Mouse (Mus musculus): ENCODE measurements at regions not wholly inside any gene's neighbourhood (a gene's known extent, or its start where the extent isn't known, plus 50 kb on each side); places are given as distances from the start of the nearest gene placed in this dataset.

DNA sequence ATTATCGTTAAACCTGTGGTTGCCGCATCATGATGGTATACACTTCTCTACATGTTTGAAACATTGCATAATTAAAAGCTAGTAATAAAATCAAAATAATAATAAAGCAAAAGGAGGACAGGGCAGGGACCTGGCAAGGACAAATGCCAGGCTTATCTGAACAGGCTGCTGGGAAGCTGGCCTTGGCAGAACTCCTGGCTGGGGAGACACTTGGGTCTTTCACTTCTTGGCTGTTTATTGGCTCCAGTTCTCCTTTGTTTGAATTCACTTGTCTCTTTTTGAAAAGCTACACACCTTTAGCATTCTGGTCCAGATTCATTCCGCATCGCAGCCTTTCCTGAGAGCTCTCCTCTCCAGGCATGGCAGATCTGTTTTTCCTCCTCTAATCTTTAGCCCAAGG is 91.6 kb upstream of the Nckap5 start:
- H3K27ac ChIP-seq (ENCODE audit: insufficient read depth, low read depth, low read length, poor library complexity, severe bottlenecking), result no peak overlapping the region
- no peak overlapping the region for H3K4me3 ChIP-seq (ENCODE audit: insufficient read depth in 1 of 2, low read depth in 1 of 2, low read length in 2 of 2, poor library complexity in 1 of 2, severe bottlenecking in 1 of 2)
- H3K9me3 ChIP-seq (ENCODE audit: control insufficient read depth, insufficient read depth, low read depth, low read length), result no peaks in the 10 kb centered on the region
- H3K4me1 ChIP-seq (ENCODE audit: control insufficient read depth in 2 of 2, insufficient read depth in 2 of 2, low read length in 2 of 2, poor library complexity in 1 of 2), result no peaks in the 10 kb centered on the region
- no peaks in the 10 kb centered on the region for H3K36me3 ChIP-seq (ENCODE audit: control insufficient read depth, insufficient read depth, low read length, poor library complexity, severe bottlenecking)
- TF ChIP-seq HCFC1 (IDR thresholded peaks at IDR 0.05; ENCODE audit: borderline replicate concordance, insufficient read depth, low read length), result no peak
- TF ChIP-seq ZNF384 (IDR thresholded peaks at IDR 0.05; ENCODE audit: low read depth, low read length), result no peak
- TF ChIP-seq MAFK (IDR thresholded peaks at IDR 0.05; ENCODE audit: insufficient read depth, low read depth, low read length), result no peak
- no peak for TF ChIP-seq ZC3H11A (IDR thresholded peaks at IDR 0.05; ENCODE audit: borderline replicate concordance, low read depth, low read length)
- no peak for TF ChIP-seq CHD2 (IDR thresholded peaks at IDR 0.05; ENCODE audit: low read depth, low read length)
- H3K9ac ChIP-seq (ENCODE audit: insufficient read depth, low read depth, low read length, poor library complexity, severe bottlenecking), result no peak overlapping the region
- no peak for DNase-seq (ENCODE audit: low read depth, low spot score)
- in situ Hi-C loops (cut with MboI; ENCODE audit: low sequenced_read_pairs in 2 of 2, unreplicated experiment in 2 of 2), result no loop called here

DNA sequence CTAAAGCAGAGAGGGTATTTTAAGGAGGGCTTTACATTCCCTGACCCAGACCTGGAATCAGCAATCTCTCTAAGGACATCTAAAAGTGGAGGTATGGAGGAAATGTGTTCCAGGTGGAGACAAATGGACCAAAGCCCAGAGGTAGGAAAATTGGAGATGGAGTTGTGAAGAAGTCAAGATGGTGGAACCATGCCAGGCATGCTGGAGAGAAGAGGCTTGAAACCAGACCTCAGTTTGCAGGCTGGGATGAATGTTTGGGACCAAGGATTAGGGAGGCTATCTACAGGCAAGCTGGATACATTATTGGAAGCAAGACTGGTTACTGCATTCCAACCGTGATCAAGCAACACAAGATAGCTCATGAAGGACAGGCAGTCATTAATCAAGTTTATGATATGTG is 88.3 kb upstream of the Nckap5 start:
- Histone ChIP-seq H3K27ac (ENCODE audit: insufficient read depth, low read depth, low read length, poor library complexity, severe bottlenecking) (no peak overlapping the region), H3K9ac (ENCODE audit: insufficient read depth, low read depth, low read length, poor library complexity, severe bottlenecking) (no peak overlapping the region), H3K4me1 (ENCODE audit: control insufficient read depth in 2 of 2, insufficient read depth in 2 of 2, low read length in 2 of 2, poor library complexity in 1 of 2) (peaks cover 0 to 2% of the 10 kb centered on the region in 2 experiments; a peak in 1 of 4 replicates), H3K36me3 (ENCODE audit: control insufficient read depth, insufficient read depth, low read length, poor library complexity, severe bottlenecking) (no peaks in the 10 kb centered on the region), H3K4me3 (ENCODE audit: insufficient read depth in 1 of 2, low read depth in 1 of 2, low read length in 2 of 2, poor library complexity in 1 of 2, severe bottlenecking in 1 of 2) (no peak overlapping the region), H3K9me3 (ENCODE audit: control insufficient read depth, insufficient read depth, low read depth, low read length) (no peaks in the 10 kb centered on the region)
- DNase-seq (ENCODE audit: low read depth, low spot score), result no peak
- in situ Hi-C loops (cut with MboI; ENCODE audit: low sequenced_read_pairs in 2 of 2, unreplicated experiment in 2 of 2), result no loop called here
- no peak for TF ChIP-seq ZC3H11A (IDR thresholded peaks at IDR 0.05; ENCODE audit: borderline replicate concordance, low read depth, low read length)
- no peak for TF ChIP-seq MAFK (IDR thresholded peaks at IDR 0.05; ENCODE audit: insufficient read depth, low read depth, low read length)
- no peak for TF ChIP-seq HCFC1 (IDR thresholded peaks at IDR 0.05; ENCODE audit: borderline replicate concordance, insufficient read depth, low read length)
- TF ChIP-seq ZNF384 (IDR thresholded peaks at IDR 0.05; ENCODE audit: low read depth, low read length), result no peak
- TF ChIP-seq CHD2 (IDR thresholded peaks at IDR 0.05; ENCODE audit: low read depth, low read length), result no peak

DNA sequence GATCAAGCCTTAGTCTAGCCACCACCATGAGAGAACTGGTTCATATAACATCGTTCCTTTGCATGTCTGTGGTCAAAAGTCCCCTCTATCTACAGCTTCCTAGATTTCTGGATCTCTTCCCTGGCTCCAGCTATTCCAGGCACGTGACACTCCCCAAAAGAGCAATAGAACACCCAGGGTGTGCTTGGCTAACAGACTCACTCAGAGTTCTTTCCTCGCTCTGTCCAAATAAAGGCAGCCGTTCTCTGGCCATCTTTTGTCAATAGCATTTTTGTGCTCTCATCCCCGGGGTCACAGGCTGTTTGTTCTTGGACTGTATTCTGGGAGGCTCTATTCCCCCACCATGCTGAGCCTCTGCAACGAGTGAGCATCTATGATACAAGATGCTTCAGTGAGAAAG is 87.3 kb upstream of the Nckap5 start:
- Histone ChIP-seq H3K9ac (ENCODE audit: insufficient read depth, low read depth, low read length, poor library complexity, severe bottlenecking) (no peak overlapping the region), H3K4me3 (ENCODE audit: insufficient read depth in 1 of 2, low read depth in 1 of 2, low read length in 2 of 2, poor library complexity in 1 of 2, severe bottlenecking in 1 of 2) (no peak overlapping the region), H3K27ac (ENCODE audit: insufficient read depth, low read depth, low read length, poor library complexity, severe bottlenecking) (no peak overlapping the region), H3K36me3 (ENCODE audit: control insufficient read depth, insufficient read depth, low read length, poor library complexity, severe bottlenecking) (no peaks in the 10 kb centered on the region), H3K9me3 (ENCODE audit: control insufficient read depth, insufficient read depth, low read depth, low read length) (no peaks in the 10 kb centered on the region), H3K4me1 (ENCODE audit: control insufficient read depth in 2 of 2, insufficient read depth in 2 of 2, low read length in 2 of 2, poor library complexity in 1 of 2) (peaks cover 0 to 2% of the 10 kb centered on the region in 2 experiments; a peak in 1 of 4 replicates)
- no peak for DNase-seq (ENCODE audit: low read depth, low spot score)
- in situ Hi-C loops (cut with MboI; ENCODE audit: low sequenced_read_pairs in 2 of 2, unreplicated experiment in 2 of 2), result no loop called here
- TF ChIP-seq ZNF384 (IDR thresholded peaks at IDR 0.05; ENCODE audit: low read depth, low read length) (no peak), CHD2 (IDR thresholded peaks at IDR 0.05; ENCODE audit: low read depth, low read length) (no peak), ZC3H11A (IDR thresholded peaks at IDR 0.05; ENCODE audit: borderline replicate concordance, low read depth, low read length) (no peak), HCFC1 (IDR thresholded peaks at IDR 0.05; ENCODE audit: borderline replicate concordance, insufficient read depth, low read length) (no peak), MAFK (IDR thresholded peaks at IDR 0.05; ENCODE audit: insufficient read depth, low read depth, low read length) (no peak)

DNA sequence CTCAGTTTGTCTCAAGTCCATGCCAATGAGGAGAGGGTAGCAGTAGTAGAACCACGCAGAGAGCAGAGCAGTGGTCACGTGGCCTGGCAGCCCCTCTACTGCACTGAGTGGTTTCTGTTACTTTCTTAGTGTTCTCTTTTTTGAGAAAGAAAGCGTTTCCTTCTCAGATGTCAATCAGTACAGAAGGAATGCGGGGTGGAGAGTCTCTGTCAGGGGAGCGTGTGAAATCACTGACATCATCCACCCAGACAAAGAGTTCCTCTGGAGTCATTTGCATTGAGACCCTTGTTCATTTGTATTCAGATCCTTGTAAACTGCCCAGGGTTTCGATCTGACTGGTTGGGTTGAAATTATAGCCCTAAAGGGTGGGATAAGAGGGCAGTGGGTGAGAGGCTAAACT is 85.8 kb upstream of the Nckap5 start:
- Histone ChIP-seq H3K9ac (ENCODE audit: insufficient read depth, low read depth, low read length, poor library complexity, severe bottlenecking) (no peak overlapping the region), H3K9me3 (ENCODE audit: control insufficient read depth, insufficient read depth, low read depth, low read length) (no peaks in the 10 kb centered on the region), H3K36me3 (ENCODE audit: control insufficient read depth, insufficient read depth, low read length, poor library complexity, severe bottlenecking) (no peaks in the 10 kb centered on the region), H3K4me3 (ENCODE audit: insufficient read depth in 1 of 2, low read depth in 1 of 2, low read length in 2 of 2, poor library complexity in 1 of 2, severe bottlenecking in 1 of 2) (no peak overlapping the region), H3K27ac (ENCODE audit: insufficient read depth, low read depth, low read length, poor library complexity, severe bottlenecking) (no peak overlapping the region), H3K4me1 (ENCODE audit: control insufficient read depth in 2 of 2, insufficient read depth in 2 of 2, low read length in 2 of 2, poor library complexity in 1 of 2) (peaks cover 0 to 2% of the 10 kb centered on the region in 2 experiments; a peak in 1 of 4 replicates)
- TF ChIP-seq ZC3H11A (IDR thresholded peaks at IDR 0.05; ENCODE audit: borderline replicate concordance, low read depth, low read length) (no peak), MAFK (IDR thresholded peaks at IDR 0.05; ENCODE audit: insufficient read depth, low read depth, low read length) (no peak), ZNF384 (IDR thresholded peaks at IDR 0.05; ENCODE audit: low read depth, low read length) (no peak), CHD2 (IDR thresholded peaks at IDR 0.05; ENCODE audit: low read depth, low read length) (no peak), HCFC1 (IDR thresholded peaks at IDR 0.05; ENCODE audit: borderline replicate concordance, insufficient read depth, low read length) (no peak)
- in situ Hi-C loops (cut with MboI; ENCODE audit: low sequenced_read_pairs in 2 of 2, unreplicated experiment in 2 of 2), result no loop called here
- peak; percentile 29 for DNase-seq (ENCODE audit: low read depth, low spot score)

All from ES-E14 (cell line).